Mouse (Mus musculus): ENCODE results near the gene Gm11554.
"Not testable (repeated sequence)": the region's sequence is repeated elsewhere in the genome, so short reads cannot be mapped to it uniquely, and the experiment has no call there.

The Gm11554 gene

GRCm38 (mm10) chr11:99804346-99804745, at the start of gene Gm11554:
Gene Gm11554, minus strand, starts transcription at chr11:99804446.
- not testable (repeated sequence) for DNase-seq

- no peak for DNase-seq
These were observed 47.3 kb upstream of the Gm11554 start, which contains the start of gene Krtap4-16 for GRCm38 (mm10) chr11:99851508-99851907. Gene Krtap4-16, minus strand, starts transcription at chr11:99851608.

- peak; percentile 84 for DNase-seq
These were observed 42.5 kb upstream of the Gm11554 start for GRCm38 (mm10) chr11:99846746-99847145.

GRCm38 (mm10) chr11:99842185-99842584, 37.9 kb upstream of the Gm11554 start:
- DNase-seq: no peak

- no peak for DNase-seq
These were observed 33.7 kb upstream of the Gm11554 start, which contains the start of gene 2300003K06Rik for GRCm38 (mm10) chr11:99837966-99838365. Gene 2300003K06Rik, minus strand, starts transcription at chr11:99838066.

GRCm38 (mm10) chr11:99815566-99815965, 11.3 kb upstream of the Gm11554 start, which contains the start of gene Gm11564:
Gene Gm11564, minus strand, starts transcription at chr11:99815666.
- DNase-seq: not testable (repeated sequence)

GRCm38 (mm10) chr11:99809792-99810191, 5.5 kb upstream of the Gm11554 start, which contains the start of gene Krtap4-13:
Gene Krtap4-13, minus strand, starts transcription at chr11:99809892.
- DNase-seq: not testable (repeated sequence)

- DNase-seq: not testable (repeated sequence)
These were observed 5.4 kb downstream of the Gm11554 start, which contains the start of gene Gm11569 for GRCm38 (mm10) chr11:99798832-99799231. Gene Gm11569, minus strand, starts transcription at chr11:99798932.

- DNase-seq: no peak
These were observed 10.9 kb downstream of the Gm11554 start, which contains the start of gene Gm11596 for GRCm38 (mm10) chr11:99793367-99793766. Gene Gm11596, minus strand, starts transcription at chr11:99793467.

- not testable (repeated sequence) for DNase-seq
These were observed 19.3 kb downstream of the Gm11554 start, which contains the start of gene Krtap4-9 for GRCm38 (mm10) chr11:99784900-99785299. Gene Krtap4-9, plus strand, starts transcription at chr11:99785200.

- DNase-seq: no peak
These were observed 23.6 kb downstream of the Gm11554 start, which contains the start of gene Krtap4-8 for GRCm38 (mm10) chr11:99780604-99781003. Gene Krtap4-8, minus strand, starts transcription at chr11:99780704.

GRCm38 (mm10) chr11:99778401-99778800, 25.8 kb downstream of the Gm11554 start:
- no peak for DNase-seq

- not testable (repeated sequence) for DNase-seq
These were observed 31.4 kb downstream of the Gm11554 start, which contains the start of gene Gm11595 for GRCm38 (mm10) chr11:99772813-99773212. Gene Gm11595, minus strand, starts transcription at chr11:99772913.

GRCm38 (mm10) chr11:99768410-99768809, 35.8 kb downstream of the Gm11554 start:
- DNase-seq: no peak

GRCm38 (mm10) chr11:99758877-99759276, 45.4 kb downstream of the Gm11554 start:
- no peak for DNase-seq

All from heart, adult 11 months (tissue).